Mouse (Mus musculus) gastrocnemius, adult 2 months (tissue): ENCODE data around the gene Hoxc4. TPM values are rescaled to one million over a fixed set of nuclear protein-coding genes. Genes with fewer than 3 reads are reported as not detected.

Source experiments
- DNase-seq: peaks from one replicate; pipeline ENCODE4 v3.0.0; 2022
- H3K27ac ChIP-seq: fragments of 200-600 bp; 2 replicates; pipeline ENCODE4 v1.8.1; 2022; ENCODE audit warnings: mild to moderate bottlenecking
- H3K4me3 ChIP-seq: fragments of 200-600 bp; 2 replicates; pipeline ENCODE4 v1.8.1; 2022; ENCODE audit warnings: mild to moderate bottlenecking, moderate library complexity
- CTCF ChIP-seq: fragments of 200-600 bp; IDR thresholded peaks from 2 replicates; pipeline ENCODE4 v1.8.1; 2022; ENCODE audit warnings: antibody characterized with exemption, mild to moderate bottlenecking, moderate library complexity
- intact Hi-C: fragments of 180-260 bp; cut with DNase I; formaldehyde crosslinking; loops from one replicate; pipeline ENCODE4 v1.15.1; 2025
- microRNA-seq: library from miRNA; unstranded; fragments of <30 nt; microRNA quantifications from one replicate; pipeline ENCODE4 v1.2.0, GENCODE M21; 2021
- total RNA-seq, 2 experiments: library from RNA; stranded (reverse); gene quantifications; 2 replicates each; pipeline ENCODE4 v1.2.3; 2021

The Hoxc4 gene
- total RNA-seq, 2 experiments from 2014 or later: 4.3 to 4.6 TPM

GRCm38 (mm10) chr15:103061988-103062387, 43.3 kb downstream of the Hoxc4 start:
- peak overlapping the region; percentile 65 for H3K4me3 ChIP-seq
- no peak overlapping the region; the same call in 1 of the 2 replicates for H3K27ac ChIP-seq
- no peak for TF ChIP-seq CTCF
- intact Hi-C loops: no loop called here
- DNase-seq: no peak

GRCm38 (mm10) chr15:103065642-103066041, 46.9 kb downstream of the Hoxc4 start:
- Histone ChIP-seq H3K27ac (no peak overlapping the region), H3K4me3 (no peak overlapping the region)
- TF ChIP-seq CTCF: no peak
- DNase-seq: no peak
- intact Hi-C loops: no loop called here

- intact Hi-C loops: no loop called here
- TF ChIP-seq CTCF: no peak
- Histone ChIP-seq H3K4me3 (no peak overlapping the region), H3K27ac (no peak overlapping the region)
- DNase-seq: no peak
Observed at GRCm38 (mm10) chr15:103067701-103068100, 49.0 kb downstream of the Hoxc4 start.

GRCm38 (mm10) chr15:103069173-103069572, 50.4 kb downstream of the Hoxc4 start:
- Histone ChIP-seq H3K27ac (peak overlapping the region; percentile 80), H3K4me3 (peak overlapping the region; percentile 65)
- intact Hi-C loops: no loop called here
- peak; percentile 71 for DNase-seq
- TF ChIP-seq CTCF: no peak

- no peak for DNase-seq
- intact Hi-C loops: no loop called here
- no peak for TF ChIP-seq CTCF
- no peak overlapping the region for H3K4me3 ChIP-seq
- no peak overlapping the region for H3K27ac ChIP-seq
Observed at GRCm38 (mm10) chr15:103071266-103071665, 52.5 kb downstream of the Hoxc4 start.

GRCm38 (mm10) chr15:103074663-103075415, 56.1 kb downstream of the Hoxc4 start:
- intact Hi-C loops: no loop called here
- no peak for TF ChIP-seq CTCF
- H3K27ac ChIP-seq: no peak overlapping the region
- DNase-seq: no peak
- no peak overlapping the region for H3K4me3 ChIP-seq

- H3K27ac ChIP-seq: no peak overlapping the region
- intact Hi-C loops: no loop called here
- H3K4me3 ChIP-seq: no peak overlapping the region
- no peak; the same call in 1 of the 2 replicates for TF ChIP-seq CTCF
- DNase-seq: no peak
Observed at GRCm38 (mm10) chr15:103077673-103078072, 58.9 kb downstream of the Hoxc4 start.

- TF ChIP-seq CTCF: no peak
- DNase-seq: no peak
- Histone ChIP-seq H3K4me3 (no peak overlapping the region), H3K27ac (no peak overlapping the region)
- intact Hi-C loops: no loop called here
Observed at GRCm38 (mm10) chr15:103082622-103083021, 63.9 kb downstream of the Hoxc4 start.

- no peak overlapping the region for H3K4me3 ChIP-seq
- no peak overlapping the region for H3K27ac ChIP-seq
- TF ChIP-seq CTCF: no peak
- intact Hi-C loops: no loop called here
- DNase-seq: no peak
Observed at GRCm38 (mm10) chr15:103083598-103083997, 64.9 kb downstream of the Hoxc4 start.

GRCm38 (mm10) chr15:103084944-103085343, 66.2 kb downstream of the Hoxc4 start:
- Histone ChIP-seq H3K4me3 (no peak overlapping the region), H3K27ac (no peak overlapping the region)
- no peak for TF ChIP-seq CTCF
- intact Hi-C loops: loop anchor here (5.0 kb wide), 1 partner anchor 38 kb away; no protein-coding TSS in a partner anchor
- DNase-seq: no peak

- Histone ChIP-seq H3K27ac (peak overlapping the region; percentile 52), H3K4me3 (peak overlapping the region; percentile 68)
- DNase-seq: peak; percentile 73
- TF ChIP-seq CTCF: no peak
- intact Hi-C loops: loop anchor here (5.0 kb wide), 1 partner anchor 39 kb away; no protein-coding TSS in a partner anchor
Observed at GRCm38 (mm10) chr15:103085831-103086671, 67.3 kb downstream of the Hoxc4 start.

Small RNA genes within 50 kb of the gene (microRNA-seq; reads per million reads assigned to microRNA genes)
- gene Mir196a-2 (2,782 reads per million, percentile 85 among the genes with 10 or more reads in this experiment), gene Mir615 (288 reads per million, percentile 60 among the genes with 10 or more reads in this experiment)

Other genes with a start within 250 kb of the Hoxc4 start
- not detected for gene Hoxc13, start 97.8 kb upstream of the Hoxc4 start, total RNA-seq
- not detected for gene Hoxc12, start 82.2 kb upstream of the Hoxc4 start, total RNA-seq
- 10 to 100 TPM in 1 of 2 experiments, 1 to 10 TPM in 1; 6.9 to 11.7 TPM for gene Hoxc11, start 64.5 kb upstream of the Hoxc4 start, total RNA-seq
- gene Hoxc10, start 52.1 kb upstream of the Hoxc4 start, total RNA-seq: 10 to 100 TPM; 72.4 to 84.8 TPM
- 1 to 10 TPM; 2.7 to 2.9 TPM for gene Hoxc5, start 51.5 kb upstream of the Hoxc4 start, total RNA-seq
- gene Hoxc9, start 42.5 kb upstream of the Hoxc4 start, total RNA-seq: 1 to 10 TPM; 6.7 to 8.3 TPM
- 1 to 10 TPM; 1.0 to 2.8 TPM for gene Hoxc8, start 28.3 kb upstream of the Hoxc4 start, total RNA-seq
- 1 to 10 TPM; 8.1 to 8.6 TPM for gene Hoxc6, start 20.7 kb upstream of the Hoxc4 start, total RNA-seq
- gene Smug1, start 148.2 kb downstream of the Hoxc4 start, total RNA-seq: 10 to 100 TPM; 10.8 to 12.7 TPM
- 10 to 100 TPM; 24.4 to 36.6 TPM for gene Cbx5, start 220.9 kb downstream of the Hoxc4 start, total RNA-seq
- gene Hnrnpa1, start 221.5 kb downstream of the Hoxc4 start, total RNA-seq: 10 to 100 TPM; 93.9 to 98.7 TPM
- not detected for gene Nfe2, start 239.5 kb downstream of the Hoxc4 start, total RNA-seq